Mouse (Mus musculus) thymus, adult 2 months (tissue): ENCODE measurements at regions not wholly inside any gene's neighbourhood (a gene's known extent, or its start where the extent isn't known, plus 50 kb on each side); places are given as distances from the start of the nearest gene placed in this dataset.

ENCODE experiments used
- CTCF ChIP-seq: fragments of 200-500 bp; IDR thresholded peaks from 2 replicates; pipeline ENCODE4 v1.5.1; 2012; ENCODE audit warnings: mild to moderate bottlenecking, control low read depth, low read length, moderate library complexity, borderline replicate concordance; ENCODE audit not compliant: control insufficient read depth, poor library complexity, insufficient read depth; ENCODE audit errors: extremely low read depth
- POLR2A ChIP-seq: fragments of 200-500 bp; IDR thresholded peaks from 2 replicates; pipeline ENCODE4 v1.6.1; 2012; ENCODE audit warnings: mild to moderate bottlenecking, low read length, control low read depth, moderate library complexity; ENCODE audit not compliant: control insufficient read depth, poor library complexity, insufficient read depth; ENCODE audit errors: extremely low read depth

GRCm38 (mm10) chr12:26963917-26964316 lies 378.5 kb downstream of the Sox11 start:
- no peak for TF ChIP-seq POLR2A
- no peak for TF ChIP-seq CTCF
